Mouse (Mus musculus) liver, postnatal 0 days (tissue): Measurements from ENCODE around the gene Crebzf. TPM values are rescaled to one million over a fixed set of nuclear protein-coding genes. Genes with fewer than 3 reads are reported as not detected.

Source experiments
- ATAC-seq: fragments of 200-750 bp; cut with Nextera tagmentation; 2 replicates; pipeline ENCODE4 v1.8.0; 2017; ENCODE audit warnings: mild to moderate bottlenecking, moderate library complexity
- DNase-seq: peaks from one replicate; pipeline ENCODE4 v3.0.0-alpha.2; 2016
- H3K27ac ChIP-seq: fragments of 300-500 bp; sonication (generic); 2 replicates; pipeline ENCODE4 v1.5.1; 2014; ENCODE audit warnings: antibody characterized with exemption, moderate library complexity, mild to moderate bottlenecking, low read depth
- H3K27me3 ChIP-seq: fragments of 300-500 bp; sonication (generic); 2 replicates; pipeline ENCODE4 v1.6.1; 2014; ENCODE audit warnings: low read length, control low read depth, mixed read lengths; ENCODE audit not compliant: insufficient read depth
- H3K36me3 ChIP-seq: fragments of 300-500 bp; sonication (generic); replicated peaks from 2 replicates; pipeline ENCODE4 v1.6.1; 2014; ENCODE audit warnings: mild to moderate bottlenecking, control low read depth, low read length, moderate library complexity, mixed read lengths; ENCODE audit not compliant: insufficient read depth
- H3K4me1 ChIP-seq: fragments of 300-500 bp; sonication (generic); 2 replicates; pipeline ENCODE4 v1.6.1; 2014; ENCODE audit warnings: antibody characterized with exemption, mild to moderate bottlenecking, control low read depth; ENCODE audit not compliant: insufficient read depth
- H3K4me2 ChIP-seq: fragments of 300-500 bp; sonication (generic); 2 replicates; pipeline ENCODE4 v1.6.1; 2014; ENCODE audit warnings: low read depth, mild to moderate bottlenecking, low read length, moderate library complexity, mixed read lengths
- H3K4me3 ChIP-seq: fragments of 300-500 bp; sonication (generic); 2 replicates; pipeline ENCODE4 v1.5.1; 2014; ENCODE audit warnings: low read depth, low read length
- H3K9ac ChIP-seq: fragments of 300-500 bp; sonication (generic); replicated peaks from 2 replicates; pipeline ENCODE4 v1.6.1; 2014; ENCODE audit warnings: mild to moderate bottlenecking, moderate library complexity
- H3K9me3 ChIP-seq: fragments of 300-500 bp; sonication (generic); 2 replicates; pipeline ENCODE4 v1.6.1; 2016; ENCODE audit warnings: mild to moderate bottlenecking, control low read depth, low read length, mixed read lengths
- CTCF ChIP-seq: sonication (generic); IDR thresholded peaks from 2 replicates; pipeline ENCODE4 v1.5.1; 2016; ENCODE audit warnings: antibody characterized with exemption, low read depth
- EP300 ChIP-seq: IDR thresholded peaks from 2 replicates; pipeline ENCODE4 v1.6.1; 2016; ENCODE audit warnings: antibody characterized with exemption, low read depth, mild to moderate bottlenecking
- WGBS: fragments of 180-500 bp; shearing (Covaris S2); extraction: QIAGEN DNeasy Blood & Tissue Kit; methylation state at CpG from one replicate; pipeline ENCODE4 v1.1.7; 2014; ENCODE audit not compliant: insufficient replicate concordance; 5-methylcytosine and 5-hydroxymethylcytosine counted together
- polyA plus RNA-seq: library from polyadenylated mRNA; unstranded; fragments of >200 nt; fragmentation: Nextera tagmentation; extraction: Ambion mirVana; gene quantifications from 2 replicates; pipeline ENCODE4 v1.2.1, GENCODE M21; 2015

Crebzf gene
- polyA plus RNA-seq, 1 experiment from 2014 or later: 11.1 TPM

DNA sequence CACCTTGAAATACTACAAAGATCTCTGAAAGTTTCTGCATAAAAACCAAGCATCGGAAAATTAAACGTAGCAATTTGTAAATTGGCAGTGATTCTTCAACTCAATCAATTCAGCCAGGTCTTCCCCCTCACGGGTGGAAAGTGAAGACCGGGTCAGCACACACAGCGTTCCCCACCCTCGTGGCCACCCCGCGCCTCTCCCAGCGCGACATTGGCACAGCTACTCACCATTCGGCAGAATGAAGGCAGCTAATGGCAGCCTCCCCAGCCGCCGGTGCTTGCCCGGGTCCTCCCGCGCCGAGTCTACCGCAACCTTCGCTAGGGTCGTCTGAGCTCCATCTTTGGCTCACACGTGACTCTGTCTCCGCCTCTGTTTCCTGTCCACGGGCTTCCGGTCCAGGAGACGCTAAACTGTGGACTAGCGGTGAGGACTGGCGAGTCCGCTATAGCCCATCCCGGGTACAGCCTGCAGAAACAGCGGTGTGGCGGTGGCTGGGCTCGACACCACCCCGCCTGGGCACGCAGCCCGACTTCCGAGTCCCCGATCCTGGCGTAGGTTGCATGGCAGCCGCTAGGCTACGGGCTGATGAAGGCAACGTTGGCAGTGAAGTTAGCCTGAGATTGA is 14.4 kb downstream of the Crebzf start, which contains the start of gene Tmem126a:
Tmem126a (minus strand) TSS at position 385 of the 624 bp plus-strand sequence.
- Histone ChIP-seq H3K9me3 (no peaks in the 10 kb centered on the region), H3K27ac (peak within 1 kb of the TSS; percentile 86), H3K4me3 (peak within 1 kb of the TSS; percentile 73), H3K9ac (peak within 1 kb of the TSS; percentile 74), H3K4me2 (peak within 1 kb of the TSS; percentile 90), H3K4me1 (peaks cover 15% of the 10 kb centered on the region), H3K36me3 (peaks cover 21% of the 10 kb centered on the region), H3K27me3 (no peaks in the 10 kb centered on the region)
- TF ChIP-seq EP300 (no peak), CTCF (peak; percentile 43; the same call in 1 of the 2 replicates)
- ATAC-seq (peak; percentile 97), DNase-seq (peak; percentile 87)
- WGBS: 1% methylated on average over 41 of the region's 41 CpGs

DNA sequence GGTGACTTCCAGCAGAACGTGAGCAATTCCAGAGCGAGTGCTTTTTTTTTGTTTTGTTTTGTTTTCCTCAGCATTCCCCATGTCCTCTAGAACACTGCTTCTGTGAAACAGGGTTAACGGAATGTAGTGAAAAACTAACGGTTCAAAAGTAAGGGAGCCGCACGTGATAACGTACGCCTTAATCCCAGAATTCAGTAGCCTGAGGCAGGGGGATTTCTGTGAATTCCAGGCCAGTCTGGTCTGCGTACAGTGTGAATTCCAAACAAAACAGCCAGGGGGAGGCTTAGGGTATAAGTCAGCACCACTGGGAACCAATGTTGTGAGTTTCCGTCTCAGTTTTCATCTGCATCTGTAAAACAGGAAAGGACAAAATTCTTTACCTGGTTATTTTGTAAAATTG is 15.0 kb downstream of the Crebzf start:
- Histone ChIP-seq H3K4me1 (peaks cover 15% of the 10 kb centered on the region), H3K4me3 (peak overlapping the region; percentile 73), H3K27me3 (no peaks in the 10 kb centered on the region), H3K9me3 (no peaks in the 10 kb centered on the region), H3K9ac (peak overlapping the region; percentile 74), H3K27ac (peak overlapping the region; percentile 86), H3K4me2 (peak overlapping the region; percentile 90), H3K36me3 (peaks cover 17% of the 10 kb centered on the region)
- TF ChIP-seq CTCF (peak; percentile 27), EP300 (no peak)
- no peak for DNase-seq
- ATAC-seq: peak; percentile 39
- WGBS: 4% methylated on average over 10 of the region's 10 CpGs

DNA sequence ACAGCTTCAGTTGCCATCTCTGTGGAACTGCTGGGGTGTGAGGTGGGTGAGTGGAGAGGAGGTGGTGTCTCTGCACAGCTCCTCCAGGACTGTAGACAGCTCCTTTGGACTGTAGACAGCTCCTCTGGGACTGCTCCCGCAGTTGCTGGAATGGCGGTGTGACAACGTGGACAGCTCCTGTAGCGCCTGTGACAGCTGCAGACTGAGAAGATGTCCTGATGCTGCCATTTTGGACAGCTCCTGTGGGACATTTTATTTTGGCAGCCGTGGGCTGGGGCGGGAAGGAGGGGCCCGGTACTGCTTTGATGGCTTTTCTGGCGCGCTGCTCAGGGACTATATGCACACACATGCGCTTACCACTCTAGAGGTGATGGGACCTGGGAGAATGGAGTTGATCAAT is 17.8 kb downstream of the Crebzf start:
- Histone ChIP-seq H3K4me1 (peaks cover 15% of the 10 kb centered on the region), H3K9me3 (no peaks in the 10 kb centered on the region), H3K4me3 (no peak overlapping the region), H3K4me2 (no peak overlapping the region), H3K36me3 (no peaks in the 10 kb centered on the region), H3K27me3 (no peaks in the 10 kb centered on the region), H3K27ac (no peak overlapping the region), H3K9ac (no peak overlapping the region)
- TF ChIP-seq EP300 (no peak), CTCF (no peak)
- no peak for DNase-seq
- no peak for ATAC-seq
- WGBS: 47% methylated on average over 10 of the region's 10 CpGs

DNA sequence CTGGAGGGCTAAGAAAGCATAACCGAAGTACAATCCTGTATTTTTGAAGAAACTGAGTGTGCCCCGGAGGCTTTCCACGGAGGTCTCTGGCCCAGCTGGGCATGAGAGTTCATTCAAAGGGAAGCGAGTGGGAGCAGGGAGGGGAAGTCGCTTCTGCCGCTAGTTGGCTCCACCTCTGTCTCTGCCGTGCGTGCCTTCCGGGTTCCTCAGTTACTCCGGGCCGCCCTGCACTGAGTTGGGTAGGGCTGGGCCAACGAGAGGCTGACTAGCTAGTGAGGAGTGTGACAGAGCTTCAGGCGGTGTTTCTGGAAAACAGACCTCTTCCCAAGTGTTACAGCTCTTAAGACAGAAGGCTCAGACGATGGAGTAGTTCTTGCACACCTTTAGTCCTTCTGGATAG is 18.4 kb downstream of the Crebzf start:
- Histone ChIP-seq H3K4me3 (no peak overlapping the region), H3K27me3 (no peaks in the 10 kb centered on the region), H3K9ac (no peak overlapping the region), H3K9me3 (no peaks in the 10 kb centered on the region), H3K4me2 (peak overlapping the region; percentile 27; the same call in 1 of the 2 replicates), H3K27ac (no peak overlapping the region), H3K4me1 (peaks cover 14% of the 10 kb centered on the region), H3K36me3 (no peaks in the 10 kb centered on the region)
- TF ChIP-seq EP300: no peak
- peak; percentile 67 for TF ChIP-seq CTCF
- ATAC-seq (no peak), DNase-seq (peak; percentile 54)
- 16% methylated on average over 14 of the region's 14 CpGs for WGBS

DNA sequence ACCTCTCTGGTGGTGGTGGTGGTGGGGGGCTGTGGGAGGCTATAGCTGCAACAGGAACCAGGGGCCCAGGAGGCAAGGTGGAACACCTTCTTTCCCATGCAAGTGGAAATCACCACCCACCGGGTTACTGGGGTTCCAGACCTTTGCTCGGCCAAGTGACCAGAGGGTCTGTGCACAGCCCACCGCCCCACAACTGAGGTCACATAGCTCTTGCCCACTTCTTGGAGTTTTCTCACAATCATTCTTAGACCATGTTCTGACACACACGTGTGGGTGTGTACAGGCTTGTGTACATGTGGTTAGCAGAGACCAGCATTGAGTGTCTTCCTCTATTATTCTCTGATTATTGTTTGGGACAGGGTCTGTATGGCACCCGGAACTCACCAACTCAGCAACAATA is 18.9 kb downstream of the Crebzf start:
- DNase-seq (no peak), ATAC-seq (no peak)
- TF ChIP-seq EP300 (no peak), CTCF (no peak)
- Histone ChIP-seq H3K4me2 (no peak overlapping the region), H3K9me3 (no peaks in the 10 kb centered on the region), H3K36me3 (no peaks in the 10 kb centered on the region), H3K9ac (no peak overlapping the region), H3K27ac (no peak overlapping the region), H3K27me3 (no peaks in the 10 kb centered on the region), H3K4me1 (peaks cover 10% of the 10 kb centered on the region), H3K4me3 (no peak overlapping the region)
- 86% methylated on average over 5 of the region's 5 CpGs for WGBS

DNA sequence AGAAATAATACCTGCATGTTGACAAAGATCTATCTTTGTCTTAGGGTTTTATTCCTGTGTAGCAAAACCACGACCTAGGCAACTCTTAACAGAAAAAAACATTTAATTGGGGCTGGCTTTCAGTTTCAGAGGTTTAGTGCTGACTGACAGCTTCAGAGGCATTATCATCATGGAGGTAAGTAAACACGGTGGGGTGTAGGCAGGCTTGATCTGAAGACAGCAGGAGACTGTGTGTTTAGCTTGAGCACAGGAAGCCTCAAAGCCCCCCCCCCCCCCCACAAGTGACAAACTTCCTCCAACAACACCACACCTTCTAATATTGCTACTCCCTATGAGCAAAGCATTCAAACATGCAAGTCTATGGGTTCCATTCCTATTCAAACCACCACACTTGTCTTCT is 31.0 kb downstream of the Crebzf start:
- TF ChIP-seq EP300: no peak
- TF ChIP-seq CTCF: no peak
- Histone ChIP-seq H3K9me3 (no peaks in the 10 kb centered on the region), H3K36me3 (peaks cover 11% of the 10 kb centered on the region), H3K27me3 (0 out of 2 replicates have a peak, but pooled peaks cover 2% of the 10 kb centered on the region), H3K9ac (no peak overlapping the region), H3K27ac (no peak overlapping the region), H3K4me1 (peaks cover 18% of the 10 kb centered on the region), H3K4me3 (no peak overlapping the region), H3K4me2 (no peak overlapping the region)
- DNase-seq (no peak), ATAC-seq (no peak)
- 43% methylated on average over 2 of the region's 2 CpGs for WGBS
